Mouse (Mus musculus): ENCODE measurements around the gene Serinc2.

DNA sequence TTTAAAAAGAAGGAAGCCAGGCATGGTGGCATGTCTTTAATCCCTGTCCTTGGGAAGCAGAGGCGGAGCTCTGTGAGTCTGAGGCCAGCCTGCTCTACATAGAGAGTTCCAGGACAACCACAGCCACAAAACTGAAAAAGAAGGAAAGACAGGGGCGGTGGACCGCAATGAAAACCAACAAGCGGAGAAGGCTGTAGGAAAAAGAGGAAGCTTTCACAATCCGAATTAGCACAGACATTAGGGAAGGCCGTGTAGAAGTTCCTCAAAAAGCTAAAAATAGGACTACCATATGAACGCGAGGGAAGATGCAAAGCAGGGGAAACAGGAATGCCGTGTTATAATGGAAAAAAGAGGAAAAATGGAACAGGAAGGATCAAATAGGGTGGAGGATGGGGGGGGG lies 4.8 kb upstream of the Serinc2 start:
- TF ChIP-seq CTCF (IDR thresholded peaks at IDR 0.05; ENCODE audit: low read depth) (no peak), EP300 (IDR thresholded peaks at IDR 0.05; ENCODE audit: low read depth) (no peak)

All from heart, postnatal 0 days (tissue).